Mouse (Mus musculus): ENCODE results near the gene Zfp978. TPM values are rescaled to one million over a fixed set of nuclear protein-coding genes. Genes with fewer than 3 reads are reported as not detected.
"Not testable (repeated sequence)": the region's sequence is repeated elsewhere in the genome, so short reads cannot be mapped to it uniquely, and the experiment has no call there.

Zfp978 gene
- 10.5 TPM in 1 of 2 replicates, not detected in the other for polyA plus RNA-seq (2011; ENCODE audit: insufficient read depth, insufficient read length, low replicate concordance, missing spikeins)

- not testable (repeated sequence) for H3K4me3 ChIP-seq (replicated peaks; ENCODE audit: control insufficient read depth, low read depth, low read length); H3K27ac ChIP-seq (ENCODE audit: control insufficient read depth, insufficient read depth, low read depth, low read length, poor library complexity); H3K4me1 ChIP-seq (ENCODE audit: control insufficient read depth, insufficient read depth, low read length)
- no CpG with 5 or more reads among the region's 6 CpGs for WGBS
Measured at GRCm38 (mm10) chr4:147361003-147361402, at the start of gene Zfp978. Gene Zfp978 (plus strand): TSS chr4:147361303.

GRCm38 (mm10) chr4:147335036-147335690, 25.9 kb upstream of the Zfp978 start:
- 82% methylated on average over 2 of the region's 2 CpGs for WGBS
- H3K4me3 ChIP-seq (replicated peaks; ENCODE audit: control insufficient read depth, low read depth, low read length); H3K4me1 ChIP-seq (ENCODE audit: control insufficient read depth, insufficient read depth, low read length); H3K27ac ChIP-seq (ENCODE audit: control insufficient read depth, insufficient read depth, low read depth, low read length, poor library complexity): not testable (repeated sequence)

GRCm38 (mm10) chr4:147335691-147336367, 25.3 kb upstream of the Zfp978 start:
- H3K27ac ChIP-seq (ENCODE audit: control insufficient read depth, insufficient read depth, low read depth, low read length, poor library complexity); H3K4me1 ChIP-seq (ENCODE audit: control insufficient read depth, insufficient read depth, low read length): not testable (repeated sequence)
- 18% methylated on average over 1 of the region's 1 CpGs for WGBS

GRCm38 (mm10) chr4:147336368-147337195, 24.5 kb upstream of the Zfp978 start:
- WGBS: 57% methylated on average over 6 of the region's 6 CpGs
- H3K4me1 ChIP-seq (ENCODE audit: control insufficient read depth, insufficient read depth, low read length); H3K4me3 ChIP-seq (replicated peaks; ENCODE audit: control insufficient read depth, low read depth, low read length); H3K27ac ChIP-seq (ENCODE audit: control insufficient read depth, insufficient read depth, low read depth, low read length, poor library complexity): not testable (repeated sequence)

More at GRCm38 (mm10) chr4:147335691-147336367, 25.3 kb upstream of the Zfp978 start:
- H3K4me3 ChIP-seq (replicated peaks; ENCODE audit: control insufficient read depth, low read depth, low read length): not testable (repeated sequence)

GRCm38 (mm10) chr4:147337520-147337919, 23.6 kb upstream of the Zfp978 start:
- not testable (repeated sequence) for H3K4me1 ChIP-seq (ENCODE audit: control insufficient read depth, insufficient read depth, low read length); H3K4me3 ChIP-seq (replicated peaks; ENCODE audit: control insufficient read depth, low read depth, low read length); H3K27ac ChIP-seq (ENCODE audit: control insufficient read depth, insufficient read depth, low read depth, low read length, poor library complexity)
- WGBS: 80% methylated on average over 2 of the region's 2 CpGs

- no peak overlapping the region for H3K4me3 ChIP-seq (replicated peaks; ENCODE audit: control insufficient read depth, low read depth, low read length)
- no peak overlapping the region for H3K27ac ChIP-seq (ENCODE audit: control insufficient read depth, insufficient read depth, low read depth, low read length, poor library complexity)
- no peak for TF ChIP-seq CTCF (IDR thresholded peaks at IDR 0.05; ENCODE audit: control insufficient read depth, insufficient read depth, low read length)
- TF ChIP-seq POLR2A (IDR thresholded peaks at IDR 0.05; ENCODE audit: borderline replicate concordance, control insufficient read depth, low read depth, low read length): no peak
- 60% methylated on average over 5 of the region's 5 CpGs for WGBS
- no peaks in the 10 kb centered on the region for H3K4me1 ChIP-seq (ENCODE audit: control insufficient read depth, insufficient read depth, low read length)
Measured at GRCm38 (mm10) chr4:147338032-147338610, 23.0 kb upstream of the Zfp978 start.

GRCm38 (mm10) chr4:147338706-147339105, 22.4 kb upstream of the Zfp978 start:
- H3K4me1 ChIP-seq (ENCODE audit: control insufficient read depth, insufficient read depth, low read length); H3K27ac ChIP-seq (ENCODE audit: control insufficient read depth, insufficient read depth, low read depth, low read length, poor library complexity); H3K4me3 ChIP-seq (replicated peaks; ENCODE audit: control insufficient read depth, low read depth, low read length): not testable (repeated sequence)
- 73% methylated on average over 3 of the region's 3 CpGs for WGBS

GRCm38 (mm10) chr4:147339601-147340219, 21.4 kb upstream of the Zfp978 start:
- not testable (repeated sequence) for H3K4me3 ChIP-seq (replicated peaks; ENCODE audit: control insufficient read depth, low read depth, low read length); H3K4me1 ChIP-seq (ENCODE audit: control insufficient read depth, insufficient read depth, low read length); H3K27ac ChIP-seq (ENCODE audit: control insufficient read depth, insufficient read depth, low read depth, low read length, poor library complexity)
- 66% methylated on average over 7 of the region's 7 CpGs for WGBS

GRCm38 (mm10) chr4:147340236-147340635, 20.9 kb upstream of the Zfp978 start:
- WGBS: 53% methylated on average over 3 of the region's 3 CpGs
- not testable (repeated sequence) for H3K4me3 ChIP-seq (replicated peaks; ENCODE audit: control insufficient read depth, low read depth, low read length); H3K27ac ChIP-seq (ENCODE audit: control insufficient read depth, insufficient read depth, low read depth, low read length, poor library complexity); H3K4me1 ChIP-seq (ENCODE audit: control insufficient read depth, insufficient read depth, low read length)

GRCm38 (mm10) chr4:147340876-147341275, 20.2 kb upstream of the Zfp978 start:
- H3K4me3 ChIP-seq (replicated peaks; ENCODE audit: control insufficient read depth, low read depth, low read length); H3K4me1 ChIP-seq (ENCODE audit: control insufficient read depth, insufficient read depth, low read length); H3K27ac ChIP-seq (ENCODE audit: control insufficient read depth, insufficient read depth, low read depth, low read length, poor library complexity): not testable (repeated sequence)
- WGBS: 77% methylated on average over 3 of the region's 3 CpGs

- H3K27ac ChIP-seq (ENCODE audit: control insufficient read depth, insufficient read depth, low read depth, low read length, poor library complexity); H3K4me3 ChIP-seq (replicated peaks; ENCODE audit: control insufficient read depth, low read depth, low read length); H3K4me1 ChIP-seq (ENCODE audit: control insufficient read depth, insufficient read depth, low read length): not testable (repeated sequence)
- WGBS: 67% methylated on average over 6 of the region's 6 CpGs
Measured at GRCm38 (mm10) chr4:147343042-147343908, 17.8 kb upstream of the Zfp978 start.

Measured in bone marrow, adult 2 months (tissue).